10 mouse cellular contexts compared by ENCODE assay signal in the genomic region with DNA sequence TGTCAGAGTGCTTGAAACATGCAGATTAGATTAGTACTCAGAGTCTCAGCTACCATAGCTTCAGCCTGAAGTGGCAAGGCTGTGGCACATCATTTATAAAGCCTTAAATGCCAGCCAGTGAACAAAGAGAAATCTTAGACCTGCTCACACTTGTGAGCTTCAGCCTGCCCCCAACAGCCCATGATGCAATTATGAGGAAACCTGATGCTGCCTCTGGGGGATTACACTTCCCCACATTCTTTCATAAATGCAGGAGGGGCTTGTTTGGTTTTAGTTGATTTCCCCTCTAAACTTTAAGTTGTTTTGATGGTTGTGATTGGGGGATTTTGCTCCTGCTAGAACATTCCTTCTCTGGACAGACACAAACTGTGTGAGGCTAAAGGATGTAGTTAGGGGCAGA. TPM values are rescaled to one million over a fixed set of nuclear protein-coding genes. Genes with fewer than 3 reads are reported as not detected.
A peak's percentile ranks its signal among the peaks of the same experiment; 100 is the strongest.
DNase-seq lines count a peak whose midpoint lies in the region; ATAC-seq lines count a peak whose summit lies in the region.
"Had no signal": no experiment of that assay in that cellular context is flagged by ENCODE, and none has a peak within 500 bp of the region (broad histone marks: within the 10 kb centered on the region; RNA-seq: fewer than 3 reads in every experiment).

No protein-coding gene starts in this region.

- ATAC-seq in forebrain, embryonic 11.5 days (replicated peaks; ENCODE audit: low FRiP score), result no peak
- no peak for ATAC-seq in forebrain, embryonic 15.5 days (replicated peaks)
- ATAC-seq in lung, embryonic 16.5 days (ENCODE audit: low read depth), result no peak
- ATAC-seq in heart, embryonic 16.5 days (replicated peaks; ENCODE audit: extremely low read depth, insufficient read depth, low FRiP score), result no peak
- no peak for ATAC-seq in stomach, embryonic 14.5 days (ENCODE audit: insufficient number of reproducible peaks, insufficient read depth, low FRiP score, low read depth)
- no peak for ATAC-seq in monocyte, adult 5-6 weeks (replicated peaks; ENCODE audit: insufficient number of reproducible peaks, low FRiP score, low TSS enrichment, poor library complexity, severe bottlenecking)
- ATAC-seq: CD4-positive, CD25-positive, alpha-beta regulatory T cell, adult 4 months had no signal

- H3K9ac ChIP-seq in forebrain, embryonic 11.5 days (ENCODE audit: low read length), result no peak overlapping the region
- H3K9ac ChIP-seq in forebrain, embryonic 15.5 days (replicated peaks), result no peak overlapping the region
- 0 out of 2 replicates have a peak overlapping the region, but pooled peaks have one; percentile 12 for H3K9ac ChIP-seq in lung, embryonic 16.5 days (ENCODE audit: low read length)
- peak overlapping the region; percentile 87; the same call in 1 of the 2 replicates for H3K9ac ChIP-seq in heart, embryonic 16.5 days (ENCODE audit: low read length)
- no peak overlapping the region for H3K9ac ChIP-seq in stomach, embryonic 14.5 days (replicated peaks; ENCODE audit: low read depth, low read length)

- no peaks in the 10 kb centered on the region for H3K9me3 ChIP-seq in forebrain, embryonic 11.5 days (ENCODE audit: control insufficient read depth, low read length)
- no peaks in the 10 kb centered on the region for H3K9me3 ChIP-seq in forebrain, embryonic 15.5 days
- no peaks in the 10 kb centered on the region for H3K9me3 ChIP-seq in lung, embryonic 16.5 days (ENCODE audit: control insufficient read depth, low read length)
- no peaks in the 10 kb centered on the region for H3K9me3 ChIP-seq in heart, embryonic 16.5 days (replicated peaks; ENCODE audit: control insufficient read depth, low read length)
- no peaks in the 10 kb centered on the region for H3K9me3 ChIP-seq in stomach, embryonic 14.5 days (ENCODE audit: control insufficient read depth, low read depth, low read length)

- H3K36me3 ChIP-seq in forebrain, embryonic 11.5 days (ENCODE audit: control insufficient read depth, insufficient read depth, low read length), result no peaks in the 10 kb centered on the region
- H3K36me3 ChIP-seq in forebrain, embryonic 15.5 days, result no peaks in the 10 kb centered on the region
- H3K36me3 ChIP-seq in lung, embryonic 16.5 days (ENCODE audit: control insufficient read depth, insufficient read depth, low read length), result no peaks in the 10 kb centered on the region; the same call in 1 of the 2 replicates
- H3K36me3 ChIP-seq in heart, embryonic 16.5 days (ENCODE audit: control insufficient read depth, insufficient read depth), result peaks cover 4% of the 10 kb centered on the region; the same call in 1 of the 2 replicates
- H3K36me3 ChIP-seq in stomach, embryonic 14.5 days (ENCODE audit: control insufficient read depth, insufficient read depth, low read length), result no peaks in the 10 kb centered on the region

- DNase-seq in forebrain, embryonic 11.5 days (ENCODE audit: low spot score), result no peak
- DNase-seq in lung, postnatal 4 days, result no peak
- DNase-seq in thymus, adult 18-20 months, result no peak
- DNase-seq: right cerebral cortex, postnatal 25 days had no signal

- H3K27ac ChIP-seq in forebrain, embryonic 11.5 days (ENCODE audit: low read depth, low read length), result 0 out of 2 replicates have a peak overlapping the region, but pooled peaks have one; percentile 4
- no peak overlapping the region for H3K27ac ChIP-seq in forebrain, embryonic 15.5 days (replicated peaks)
- H3K27ac ChIP-seq in lung, embryonic 16.5 days (ENCODE audit: low read length), result peak overlapping the region; percentile 32
- peak overlapping the region; percentile 80 for H3K27ac ChIP-seq in heart, embryonic 16.5 days (ENCODE audit: low read length)
- H3K27ac ChIP-seq in stomach, embryonic 14.5 days (ENCODE audit: low read length), result peak overlapping the region; percentile 95; the same call in 1 of the 2 replicates

- peaks cover 18% of the 10 kb centered on the region for H3K4me1 ChIP-seq in forebrain, embryonic 11.5 days (replicated peaks; ENCODE audit: control insufficient read depth, insufficient read depth, low read length)
- H3K4me1 ChIP-seq in forebrain, embryonic 15.5 days, result peaks cover 40% of the 10 kb centered on the region
- peaks cover 50% of the 10 kb centered on the region for H3K4me1 ChIP-seq in lung, embryonic 16.5 days (replicated peaks; ENCODE audit: control insufficient read depth, insufficient read depth, low read length)
- peaks cover 63% of the 10 kb centered on the region for H3K4me1 ChIP-seq in heart, embryonic 16.5 days (ENCODE audit: control insufficient read depth, insufficient read depth, low read length)
- peaks cover 38% of the 10 kb centered on the region for H3K4me1 ChIP-seq in stomach, embryonic 14.5 days (ENCODE audit: control insufficient read depth, insufficient read depth, low read length)

- no peak overlapping the region for H3K4me2 ChIP-seq in forebrain, embryonic 11.5 days (ENCODE audit: low read depth, low read length, severe bottlenecking)
- H3K4me2 ChIP-seq in forebrain, embryonic 15.5 days (replicated peaks), result no peak overlapping the region
- H3K4me2 ChIP-seq in lung, embryonic 16.5 days (ENCODE audit: low read depth, low read length), result no peak overlapping the region
- H3K4me2 ChIP-seq in heart, embryonic 16.5 days (ENCODE audit: low read depth, low read length), result peak overlapping the region; percentile 97
- H3K4me2 ChIP-seq in stomach, embryonic 14.5 days (replicated peaks; ENCODE audit: low read depth, low read length), result peak overlapping the region; percentile 96; the same call in 1 of the 2 replicates

- no peak overlapping the region for H3K4me3 ChIP-seq in forebrain, embryonic 11.5 days (ENCODE audit: low read depth, low read length)
- no peak overlapping the region for H3K4me3 ChIP-seq in forebrain, embryonic 15.5 days
- no peak overlapping the region for H3K4me3 ChIP-seq in lung, embryonic 16.5 days (ENCODE audit: low read length)
- peak overlapping the region; percentile 6; the same call in 1 of the 2 replicates for H3K4me3 ChIP-seq in heart, embryonic 16.5 days (ENCODE audit: low read length)
- no peak overlapping the region for H3K4me3 ChIP-seq in stomach, embryonic 14.5 days (ENCODE audit: low read depth, low read length)

- no peaks in the 10 kb centered on the region for H3K27me3 ChIP-seq in forebrain, embryonic 11.5 days (ENCODE audit: control insufficient read depth, insufficient read depth, low read length)
- H3K27me3 ChIP-seq in forebrain, embryonic 15.5 days, result no peaks in the 10 kb centered on the region
- no peaks in the 10 kb centered on the region for H3K27me3 ChIP-seq in lung, embryonic 16.5 days (ENCODE audit: control insufficient read depth, insufficient read depth, low read depth, low read length)
- no peaks in the 10 kb centered on the region for H3K27me3 ChIP-seq in heart, embryonic 16.5 days (ENCODE audit: control insufficient read depth, insufficient read depth, low read length)
- H3K27me3 ChIP-seq in stomach, embryonic 14.5 days (ENCODE audit: control insufficient read depth, insufficient read depth, low read length), result no peaks in the 10 kb centered on the region

RNA-seq across cellular contexts. Expression of a gene that starts 4.7 kb away (rescaled TPM):
- 39.2 and 39.6 TPM in 2 replicates for polyA plus RNA-seq in forebrain, embryonic 11.5 days (2014; fragmentation: Nextera tagmentation; extraction: Ambion mirVana)
- polyA plus RNA-seq in forebrain, embryonic 15.5 days (2015; fragmentation: Nextera tagmentation; extraction: Ambion mirVana), result 22.2 TPM in 2 replicates
- polyA plus RNA-seq in lung, embryonic 16.5 days (2015; fragmentation: Nextera tagmentation; extraction: Ambion mirVana), result 162 and 164 TPM in 2 replicates
- polyA plus RNA-seq in heart, embryonic 16.5 days (2015; fragmentation: Nextera tagmentation; extraction: Ambion mirVana), result 129 and 142 TPM in 2 replicates
- polyA plus RNA-seq in stomach, embryonic 14.5 days (2014; fragmentation: Nextera tagmentation; extraction: Ambion mirVana), result 119 and 134 TPM in 2 replicates
- 77.3 to 125 TPM (median 112 TPM) in 3 replicates for total RNA-seq in monocyte, adult 5-6 weeks (2017)

Comparison
In these comparisons a context has a peak if more than half of its experiments do, and no peak if none do; other contexts are left out.
1. H3K4me2 ChIP-seq: peak in heart, embryonic 16.5 days (single experiment) and stomach, embryonic 14.5 days (single experiment); none in forebrain, embryonic 11.5 days (single experiment), forebrain, embryonic 15.5 days (single experiment) and lung, embryonic 16.5 days (single experiment).
2. H3K9ac ChIP-seq: peak in lung, embryonic 16.5 days (single experiment) and heart, embryonic 16.5 days (single experiment); none in forebrain, embryonic 11.5 days (single experiment), forebrain, embryonic 15.5 days (single experiment) and stomach, embryonic 14.5 days (single experiment).